Mouse (Mus musculus): ENCODE results near the gene Rab25. TPM values are rescaled to one million over a fixed set of nuclear protein-coding genes. Genes with fewer than 3 reads are reported as not detected.

Rab25 gene
- polyA plus RNA-seq, 1 experiment: 0.10 TPM

DNA sequence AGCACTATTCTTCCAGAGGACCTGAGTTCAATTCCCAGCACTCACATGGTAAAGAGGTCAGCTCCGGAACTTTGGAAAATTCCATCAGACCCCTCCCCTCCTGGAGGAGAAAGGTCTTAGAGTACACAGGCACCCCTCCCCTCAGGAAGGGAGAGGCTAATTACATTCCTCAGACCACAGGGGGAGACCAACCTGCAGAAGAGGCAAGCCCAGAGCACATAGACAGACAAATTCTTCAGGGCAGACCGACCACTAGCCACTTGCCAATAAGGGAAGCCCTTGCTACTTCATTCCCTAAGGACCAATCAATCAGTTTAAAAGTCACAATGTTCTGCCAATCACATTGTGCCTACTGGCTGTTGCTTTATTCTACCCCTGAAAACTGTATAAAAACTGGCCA lies 24.7 kb upstream of the Rab25 start:
- TF ChIP-seq POLR2A (IDR thresholded peaks at IDR 0.05; ENCODE audit: control insufficient read depth, low read depth, low read length) (no peak), CTCF (IDR thresholded peaks at IDR 0.05; ENCODE audit: control insufficient read depth, insufficient read depth, insufficient replicate concordance, low read depth, low read length) (no peak)
- Histone ChIP-seq H3K36me3 (ENCODE audit: control insufficient read depth, insufficient read depth, low read length) (no peaks in the 10 kb centered on the region), H3K27me3 (ENCODE audit: control insufficient read depth, insufficient read depth, low read length) (no peaks in the 10 kb centered on the region), H3K4me3 (ENCODE audit: control insufficient read depth, low read depth, low read length) (no peak overlapping the region), H3K27ac (ENCODE audit: control insufficient read depth, insufficient read depth, low read depth, low read length) (no peak overlapping the region), H3K4me1 (ENCODE audit: control insufficient read depth, insufficient read depth, low read length) (no peaks in the 10 kb centered on the region)

DNA sequence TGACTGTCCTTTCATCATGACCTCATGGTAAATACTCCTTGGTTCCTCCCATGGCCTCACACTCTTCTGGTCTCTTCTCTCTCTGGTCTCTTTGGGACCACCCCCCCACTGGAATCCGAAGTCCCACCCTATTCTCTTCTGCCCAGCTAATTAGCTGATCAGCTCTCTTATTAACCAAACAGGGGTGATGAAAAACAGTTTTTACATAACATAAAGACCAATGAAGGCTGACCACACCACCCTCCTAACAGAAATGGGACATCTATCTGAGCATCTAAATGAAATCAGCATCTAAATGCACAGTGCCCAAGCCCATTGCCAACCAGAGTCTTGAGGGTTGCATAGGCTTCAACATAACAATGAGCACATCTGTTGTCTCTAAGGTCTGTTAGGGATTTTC lies 23.8 kb upstream of the Rab25 start:
- Histone ChIP-seq H3K36me3 (ENCODE audit: control insufficient read depth, insufficient read depth, low read length) (no peaks in the 10 kb centered on the region), H3K4me3 (ENCODE audit: control insufficient read depth, low read depth, low read length) (no peak overlapping the region), H3K27me3 (ENCODE audit: control insufficient read depth, insufficient read depth, low read length) (no peaks in the 10 kb centered on the region), H3K4me1 (ENCODE audit: control insufficient read depth, insufficient read depth, low read length) (no peaks in the 10 kb centered on the region), H3K27ac (ENCODE audit: control insufficient read depth, insufficient read depth, low read depth, low read length) (no peak overlapping the region)
- TF ChIP-seq POLR2A (IDR thresholded peaks at IDR 0.05; ENCODE audit: control insufficient read depth, low read depth, low read length): no peak
- TF ChIP-seq CTCF (IDR thresholded peaks at IDR 0.05; ENCODE audit: control insufficient read depth, insufficient read depth, insufficient replicate concordance, low read depth, low read length): no peak

DNA sequence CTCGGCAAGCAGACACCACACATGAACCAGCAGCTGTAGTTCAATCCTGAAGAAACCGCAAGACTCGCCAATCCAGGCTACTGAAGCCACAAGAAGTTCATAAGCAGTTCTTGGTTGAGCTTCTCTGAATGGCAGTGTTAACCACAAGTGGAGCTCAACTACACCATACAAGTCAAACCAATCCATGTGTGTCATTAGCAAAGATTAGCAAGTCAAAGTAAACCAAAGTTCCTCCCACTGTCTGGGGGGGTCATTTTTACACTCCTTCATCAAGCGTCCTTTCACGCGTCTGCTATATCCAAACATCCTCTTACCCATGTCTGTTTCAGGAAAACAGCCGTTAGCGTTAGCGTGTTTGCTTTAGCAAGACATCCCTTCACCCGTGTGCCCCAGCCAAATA lies 22.2 kb upstream of the Rab25 start:
- Histone ChIP-seq H3K27ac (ENCODE audit: control insufficient read depth, insufficient read depth, low read depth, low read length) (no peak overlapping the region), H3K4me1 (ENCODE audit: control insufficient read depth, insufficient read depth, low read length) (no peaks in the 10 kb centered on the region), H3K4me3 (ENCODE audit: control insufficient read depth, low read depth, low read length) (no peak overlapping the region), H3K27me3 (ENCODE audit: control insufficient read depth, insufficient read depth, low read length) (no peaks in the 10 kb centered on the region), H3K36me3 (ENCODE audit: control insufficient read depth, insufficient read depth, low read length) (no peaks in the 10 kb centered on the region; the same call in 1 of the 2 replicates)
- no peak for TF ChIP-seq CTCF (IDR thresholded peaks at IDR 0.05; ENCODE audit: control insufficient read depth, insufficient read depth, insufficient replicate concordance, low read depth, low read length)
- TF ChIP-seq POLR2A (IDR thresholded peaks at IDR 0.05; ENCODE audit: control insufficient read depth, low read depth, low read length): no peak

DNA sequence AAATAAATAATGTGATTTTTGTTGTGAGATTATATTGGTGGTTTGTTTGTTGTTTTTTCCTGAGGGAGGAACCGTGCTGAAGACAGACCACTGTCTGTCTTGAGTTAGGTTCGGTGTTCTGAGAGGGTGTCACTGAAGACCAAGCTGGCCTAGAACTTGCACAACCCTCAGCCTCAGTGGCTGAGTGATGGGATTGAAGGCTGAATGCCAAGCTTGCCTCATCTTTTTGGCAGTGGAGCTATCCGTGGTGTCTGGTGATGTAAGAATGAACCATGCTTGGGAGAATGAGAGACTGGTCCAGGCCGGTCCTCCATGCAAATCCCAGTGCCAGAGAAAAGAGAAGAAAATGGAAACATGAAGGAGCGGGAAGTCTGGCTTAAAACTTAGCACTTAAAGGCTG lies 21.6 kb upstream of the Rab25 start:
- TF ChIP-seq CTCF (IDR thresholded peaks at IDR 0.05; ENCODE audit: control insufficient read depth, insufficient read depth, insufficient replicate concordance, low read depth, low read length): no peak
- no peak for TF ChIP-seq POLR2A (IDR thresholded peaks at IDR 0.05; ENCODE audit: control insufficient read depth, low read depth, low read length)
- no peak overlapping the region for H3K4me3 ChIP-seq (ENCODE audit: control insufficient read depth, low read depth, low read length)
- peaks cover 1% of the 10 kb centered on the region for H3K36me3 ChIP-seq (ENCODE audit: control insufficient read depth, insufficient read depth, low read length)
- H3K27me3 ChIP-seq (ENCODE audit: control insufficient read depth, insufficient read depth, low read length): no peaks in the 10 kb centered on the region
- H3K4me1 ChIP-seq (ENCODE audit: control insufficient read depth, insufficient read depth, low read length): no peaks in the 10 kb centered on the region
- H3K27ac ChIP-seq (ENCODE audit: control insufficient read depth, insufficient read depth, low read depth, low read length): no peak overlapping the region

DNA sequence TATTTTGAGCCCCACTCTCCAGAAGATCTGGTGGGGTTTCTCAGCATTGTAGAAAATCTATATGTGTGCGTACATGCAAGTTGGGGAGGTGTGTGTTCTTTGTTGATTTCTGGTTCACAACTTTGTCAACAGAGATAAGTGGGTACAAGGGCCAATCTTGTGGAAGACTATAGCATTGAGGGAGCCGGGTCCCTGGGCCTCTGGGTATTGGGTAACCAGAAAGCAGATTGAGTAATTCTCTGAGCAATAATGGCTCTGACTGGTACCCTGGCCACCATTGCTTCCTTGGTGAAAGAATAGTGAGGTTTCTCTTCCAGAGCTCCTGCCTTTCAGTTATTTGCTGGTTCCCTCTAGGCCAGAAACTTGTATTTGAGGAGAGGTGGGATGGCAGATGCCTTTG lies 21.0 kb upstream of the Rab25 start:
- no peak overlapping the region for H3K4me3 ChIP-seq (ENCODE audit: control insufficient read depth, low read depth, low read length)
- peaks cover 6% of the 10 kb centered on the region for H3K36me3 ChIP-seq (ENCODE audit: control insufficient read depth, insufficient read depth, low read length)
- H3K27ac ChIP-seq (ENCODE audit: control insufficient read depth, insufficient read depth, low read depth, low read length): no peak overlapping the region
- no peaks in the 10 kb centered on the region for H3K27me3 ChIP-seq (ENCODE audit: control insufficient read depth, insufficient read depth, low read length)
- no peaks in the 10 kb centered on the region for H3K4me1 ChIP-seq (ENCODE audit: control insufficient read depth, insufficient read depth, low read length)
- TF ChIP-seq CTCF (IDR thresholded peaks at IDR 0.05; ENCODE audit: control insufficient read depth, insufficient read depth, insufficient replicate concordance, low read depth, low read length) (no peak), POLR2A (IDR thresholded peaks at IDR 0.05; ENCODE audit: control insufficient read depth, low read depth, low read length) (no peak)

DNA sequence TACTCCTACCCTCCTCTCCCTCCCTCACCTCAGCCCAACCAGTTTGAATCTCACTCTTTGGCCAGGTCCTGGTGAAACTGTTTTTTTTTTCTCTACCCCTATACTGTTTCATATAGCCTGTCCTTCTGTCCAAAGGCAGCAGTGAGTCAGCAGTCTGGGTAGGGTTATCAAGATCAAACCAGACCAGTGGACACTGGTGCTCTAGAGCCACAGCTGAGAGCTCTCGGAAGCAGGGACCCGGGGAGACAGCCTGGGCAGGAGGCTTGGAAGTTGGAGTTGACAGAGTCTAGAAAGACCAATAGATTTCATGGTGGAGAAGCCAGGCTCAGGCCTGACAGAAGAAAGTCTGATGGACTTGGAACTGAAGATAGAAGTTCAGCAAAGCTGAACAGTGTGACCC lies 20.5 kb upstream of the Rab25 start:
- no peaks in the 10 kb centered on the region for H3K27me3 ChIP-seq (ENCODE audit: control insufficient read depth, insufficient read depth, low read length)
- no peak overlapping the region for H3K27ac ChIP-seq (ENCODE audit: control insufficient read depth, insufficient read depth, low read depth, low read length)
- H3K4me3 ChIP-seq (ENCODE audit: control insufficient read depth, low read depth, low read length): no peak overlapping the region
- H3K4me1 ChIP-seq (ENCODE audit: control insufficient read depth, insufficient read depth, low read length): no peaks in the 10 kb centered on the region
- TF ChIP-seq POLR2A (IDR thresholded peaks at IDR 0.05; ENCODE audit: control insufficient read depth, low read depth, low read length): no peak
- no peak for TF ChIP-seq CTCF (IDR thresholded peaks at IDR 0.05; ENCODE audit: control insufficient read depth, insufficient read depth, insufficient replicate concordance, low read depth, low read length)
- peaks cover 6% of the 10 kb centered on the region for H3K36me3 ChIP-seq (ENCODE audit: control insufficient read depth, insufficient read depth, low read length)

DNA sequence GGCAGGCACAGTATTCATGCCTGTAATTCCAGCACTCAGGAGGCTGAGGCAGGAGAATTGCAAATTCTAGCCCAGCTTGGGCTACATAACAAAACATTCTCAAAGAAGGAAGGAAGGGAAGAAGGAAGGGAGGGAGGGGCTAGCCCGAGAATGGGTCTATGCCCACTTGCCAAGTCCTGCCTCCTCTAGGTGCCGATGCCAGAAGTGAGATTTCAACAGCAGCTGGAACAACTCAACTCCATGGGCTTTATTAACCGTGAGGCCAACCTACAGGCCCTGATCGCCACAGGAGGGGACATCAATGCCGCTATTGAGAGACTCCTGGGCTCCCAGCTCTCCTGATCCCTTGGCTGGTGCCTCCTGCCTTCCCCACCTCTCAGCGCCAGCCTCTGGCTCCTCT lies 19.8 kb upstream of the Rab25 start:
- TF ChIP-seq POLR2A (IDR thresholded peaks at IDR 0.05; ENCODE audit: control insufficient read depth, low read depth, low read length): no peak
- no peak for TF ChIP-seq CTCF (IDR thresholded peaks at IDR 0.05; ENCODE audit: control insufficient read depth, insufficient read depth, insufficient replicate concordance, low read depth, low read length)
- Histone ChIP-seq H3K36me3 (ENCODE audit: control insufficient read depth, insufficient read depth, low read length) (peaks cover 6% of the 10 kb centered on the region), H3K4me1 (ENCODE audit: control insufficient read depth, insufficient read depth, low read length) (no peaks in the 10 kb centered on the region), H3K4me3 (ENCODE audit: control insufficient read depth, low read depth, low read length) (no peak overlapping the region), H3K27ac (ENCODE audit: control insufficient read depth, insufficient read depth, low read depth, low read length) (no peak overlapping the region), H3K27me3 (ENCODE audit: control insufficient read depth, insufficient read depth, low read length) (no peaks in the 10 kb centered on the region)

DNA sequence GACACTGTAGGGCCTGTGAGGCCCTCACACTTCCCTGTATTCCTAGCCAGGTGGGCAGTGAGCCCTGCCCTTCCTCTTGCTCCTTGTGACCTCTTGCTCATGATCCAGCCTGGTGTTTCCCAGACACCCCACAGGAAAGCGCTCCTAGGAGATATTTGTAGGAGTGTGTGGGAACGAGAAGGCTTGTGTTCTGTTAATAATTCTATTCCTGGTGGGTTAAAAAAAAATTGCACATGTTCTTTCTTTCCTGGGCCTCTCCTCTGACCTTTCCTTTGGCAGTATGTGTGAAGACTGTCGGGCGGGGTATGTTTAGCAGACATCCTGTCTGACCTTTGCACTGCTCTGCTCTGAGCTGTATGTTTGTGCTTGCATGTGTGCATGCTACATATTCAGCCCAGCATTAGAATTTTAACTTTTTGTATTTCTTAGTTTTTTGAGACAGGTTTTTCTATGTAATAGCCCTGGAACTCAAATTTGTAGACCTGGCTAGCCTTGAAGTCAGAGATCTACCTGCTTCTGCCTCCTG lies 18.5 kb upstream of the Rab25 start:
- H3K4me3 ChIP-seq (ENCODE audit: control insufficient read depth, low read depth, low read length): no peak overlapping the region
- H3K4me1 ChIP-seq (ENCODE audit: control insufficient read depth, insufficient read depth, low read length): no peaks in the 10 kb centered on the region
- no peak for TF ChIP-seq POLR2A (IDR thresholded peaks at IDR 0.05; ENCODE audit: control insufficient read depth, low read depth, low read length)
- no peak for TF ChIP-seq CTCF (IDR thresholded peaks at IDR 0.05; ENCODE audit: control insufficient read depth, insufficient read depth, insufficient replicate concordance, low read depth, low read length)
- H3K27me3 ChIP-seq (ENCODE audit: control insufficient read depth, insufficient read depth, low read length): no peaks in the 10 kb centered on the region
- H3K27ac ChIP-seq (ENCODE audit: control insufficient read depth, insufficient read depth, low read depth, low read length): no peak overlapping the region
- peaks cover 7% of the 10 kb centered on the region for H3K36me3 ChIP-seq (ENCODE audit: control insufficient read depth, insufficient read depth, low read length)

Data from testis, adult 2 months (tissue).